Mouse (Mus musculus) erythroblast, embryonic 14.5 days (primary cell): ENCODE measurements around the gene Entpd7. TPM values are rescaled to one million over a fixed set of nuclear protein-coding genes. Genes with fewer than 3 reads are reported as not detected.

Source experiments
- H3K27me3 ChIP-seq: 2 replicates; pipeline ENCODE4 v1.6.1; 2012; ENCODE audit warnings: inconsistent platforms; ENCODE audit not compliant: control insufficient read depth
- H3K36me3 ChIP-seq: 2 replicates; pipeline ENCODE4 v1.6.1; 2012; ENCODE audit warnings: mild to moderate bottlenecking, inconsistent platforms; ENCODE audit not compliant: control insufficient read depth
- H3K4me1 ChIP-seq: 2 replicates; pipeline ENCODE4 v1.6.1; 2012; ENCODE audit warnings: inconsistent platforms; ENCODE audit not compliant: control insufficient read depth
- H3K4me3 ChIP-seq: replicated peaks from 2 replicates; pipeline ENCODE3; 2012; ENCODE audit warnings: moderate library complexity, mild to moderate bottlenecking, inconsistent platforms
- H3K9me3 ChIP-seq: 2 replicates; pipeline ENCODE4 v1.6.1; 2012; ENCODE audit warnings: low read length, inconsistent platforms, mixed read lengths; ENCODE audit not compliant: control insufficient read depth
- GATA1 ChIP-seq: IDR thresholded peaks from 2 replicates; pipeline ENCODE4 v1.6.1; 2012; ENCODE audit warnings: low read length, inconsistent platforms, mixed read lengths
- TAL1 ChIP-seq: IDR thresholded peaks from 3 replicates; pipeline ENCODE4 v1.6.1; 2012; ENCODE audit warnings: low read length, inconsistent platforms, mixed read lengths
- polyA plus RNA-seq: library from polyadenylated mRNA; stranded (reverse); fragments of >175 nt; gene quantifications from 2 replicates; pipeline ENCODE4 v1.2.3, GENCODE M21; 2012

The Entpd7 gene
- polyA plus RNA-seq, 1 experiment, result 0.04 TPM

DNA sequence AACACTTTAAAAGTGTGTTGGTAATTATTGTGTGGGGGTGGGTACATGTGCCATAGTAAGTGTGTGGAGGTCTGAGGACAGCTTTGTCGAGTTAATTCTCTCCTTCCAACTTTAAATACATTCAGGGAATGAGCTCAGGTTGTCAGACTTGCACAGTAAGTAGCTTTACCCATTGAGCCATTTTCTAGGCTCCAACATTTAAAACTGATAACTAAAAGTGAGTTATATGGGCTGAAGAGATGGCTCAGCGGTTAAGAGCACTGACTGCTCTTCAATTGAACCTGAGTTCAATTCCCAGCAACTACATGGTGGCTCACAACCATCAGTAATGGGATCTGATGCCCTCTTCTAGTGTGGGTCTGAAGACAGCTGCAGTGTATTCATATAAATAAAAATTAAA lies 64.8 kb downstream of the Entpd7 start:
- Histone ChIP-seq H3K27me3 (no peaks in the 10 kb centered on the region), H3K36me3 (peaks cover 21% of the 10 kb centered on the region), H3K4me3 (no peak overlapping the region), H3K9me3 (no peaks in the 10 kb centered on the region), H3K4me1 (peaks cover 21% of the 10 kb centered on the region)
- TF ChIP-seq GATA1 (no peak), TAL1 (no peak)

DNA sequence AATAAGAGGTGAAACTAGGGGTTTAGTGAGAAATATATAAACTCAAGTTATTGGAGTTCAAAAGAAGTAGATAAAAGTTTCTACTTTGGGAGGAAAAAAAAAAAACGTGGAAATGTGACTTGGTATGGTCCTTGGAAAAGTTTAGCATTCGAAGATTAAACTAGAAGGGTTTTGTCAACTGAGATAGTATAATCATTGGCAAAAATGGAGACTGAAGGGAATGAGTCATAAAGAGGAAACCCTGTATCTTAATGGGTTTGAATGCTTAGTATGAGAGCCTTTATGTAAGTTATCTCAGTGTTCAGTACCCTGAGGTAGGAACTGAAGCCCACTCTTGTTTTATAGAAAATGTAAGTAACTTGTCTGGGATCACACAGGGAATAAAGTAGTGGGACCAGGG lies 65.4 kb downstream of the Entpd7 start:
- H3K4me1 ChIP-seq, result peaks cover 21% of the 10 kb centered on the region
- peaks cover 23% of the 10 kb centered on the region for H3K36me3 ChIP-seq
- H3K27me3 ChIP-seq, result no peaks in the 10 kb centered on the region
- TF ChIP-seq GATA1, result no peak
- no peak for TF ChIP-seq TAL1
- no peaks in the 10 kb centered on the region for H3K9me3 ChIP-seq
- no peak overlapping the region for H3K4me3 ChIP-seq

GRCm38 (mm10) chr19:43760504-43760903 lies 71.0 kb downstream of the Entpd7 start:
- Histone ChIP-seq H3K4me3 (no peak overlapping the region), H3K9me3 (no peaks in the 10 kb centered on the region), H3K27me3 (no peaks in the 10 kb centered on the region), H3K36me3 (peaks cover 11% of the 10 kb centered on the region), H3K4me1 (no peaks in the 10 kb centered on the region)
- TF ChIP-seq GATA1, result no peak
- TF ChIP-seq TAL1, result no peak

- no peaks in the 10 kb centered on the region for H3K9me3 ChIP-seq
- no peaks in the 10 kb centered on the region for H3K27me3 ChIP-seq
- H3K4me3 ChIP-seq, result no peak overlapping the region
- no peaks in the 10 kb centered on the region for H3K4me1 ChIP-seq
- TF ChIP-seq TAL1, result no peak
- no peak for TF ChIP-seq GATA1
- H3K36me3 ChIP-seq, result peaks cover 11% of the 10 kb centered on the region
Observed at GRCm38 (mm10) chr19:43761543-43762256, 72.2 kb downstream of the Entpd7 start.

GRCm38 (mm10) chr19:43762410-43762809 lies 72.9 kb downstream of the Entpd7 start:
- Histone ChIP-seq H3K4me1 (no peaks in the 10 kb centered on the region), H3K27me3 (no peaks in the 10 kb centered on the region), H3K9me3 (no peaks in the 10 kb centered on the region), H3K4me3 (no peak overlapping the region), H3K36me3 (peaks cover 11% of the 10 kb centered on the region)
- no peak for TF ChIP-seq TAL1
- no peak for TF ChIP-seq GATA1

- H3K36me3 ChIP-seq, result peaks cover 6% of the 10 kb centered on the region
- no peak for TF ChIP-seq TAL1
- no peak overlapping the region for H3K4me3 ChIP-seq
- H3K27me3 ChIP-seq, result no peaks in the 10 kb centered on the region
- no peaks in the 10 kb centered on the region; the same call in 1 of the 2 replicates for H3K4me1 ChIP-seq
- H3K9me3 ChIP-seq, result no peaks in the 10 kb centered on the region
Observed at GRCm38 (mm10) chr19:43766451-43766850, 77.0 kb downstream of the Entpd7 start.

DNA sequence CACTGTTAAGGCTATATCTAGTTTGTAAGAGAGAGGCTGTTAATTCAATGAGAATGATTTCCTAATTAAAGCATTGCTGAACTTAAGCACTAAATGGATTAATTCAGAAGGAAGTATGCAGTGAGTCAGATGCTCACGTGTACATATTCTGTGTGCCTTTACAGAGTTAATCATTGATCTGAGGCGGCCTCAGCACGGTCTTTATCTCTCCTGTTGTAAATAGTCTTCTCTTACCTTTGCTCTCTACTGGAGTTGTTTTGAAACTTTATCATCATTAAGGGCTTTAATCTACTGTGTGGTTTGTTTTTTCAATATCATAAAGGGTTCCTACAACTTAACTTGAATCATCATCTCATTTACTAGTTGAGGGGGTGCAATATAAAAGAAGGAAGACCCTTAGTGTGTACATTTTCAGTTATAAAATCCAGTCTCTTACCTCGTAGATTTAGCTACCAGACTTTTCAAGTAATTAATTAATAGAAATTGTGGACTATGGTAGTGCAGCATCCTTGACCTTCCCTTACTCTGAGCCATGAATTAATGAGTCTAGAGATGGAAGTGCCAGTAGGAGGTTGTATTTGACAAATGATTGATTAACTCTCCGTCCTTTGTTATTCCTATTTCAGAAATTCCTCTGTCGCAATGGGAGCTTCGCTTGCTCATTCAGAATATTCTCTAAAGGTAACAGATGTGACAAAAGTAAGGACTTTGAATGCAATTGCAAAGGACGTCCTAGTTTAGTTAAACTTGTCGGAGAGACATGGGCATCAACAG lies 78.3 kb downstream of the Entpd7 start:
- Histone ChIP-seq H3K9me3 (no peaks in the 10 kb centered on the region), H3K4me3 (no peak overlapping the region), H3K27me3 (no peaks in the 10 kb centered on the region), H3K36me3 (peaks cover 4% of the 10 kb centered on the region), H3K4me1 (no peaks in the 10 kb centered on the region; the same call in 1 of the 2 replicates)
- TF ChIP-seq GATA1, result no peak
- no peak for TF ChIP-seq TAL1

DNA sequence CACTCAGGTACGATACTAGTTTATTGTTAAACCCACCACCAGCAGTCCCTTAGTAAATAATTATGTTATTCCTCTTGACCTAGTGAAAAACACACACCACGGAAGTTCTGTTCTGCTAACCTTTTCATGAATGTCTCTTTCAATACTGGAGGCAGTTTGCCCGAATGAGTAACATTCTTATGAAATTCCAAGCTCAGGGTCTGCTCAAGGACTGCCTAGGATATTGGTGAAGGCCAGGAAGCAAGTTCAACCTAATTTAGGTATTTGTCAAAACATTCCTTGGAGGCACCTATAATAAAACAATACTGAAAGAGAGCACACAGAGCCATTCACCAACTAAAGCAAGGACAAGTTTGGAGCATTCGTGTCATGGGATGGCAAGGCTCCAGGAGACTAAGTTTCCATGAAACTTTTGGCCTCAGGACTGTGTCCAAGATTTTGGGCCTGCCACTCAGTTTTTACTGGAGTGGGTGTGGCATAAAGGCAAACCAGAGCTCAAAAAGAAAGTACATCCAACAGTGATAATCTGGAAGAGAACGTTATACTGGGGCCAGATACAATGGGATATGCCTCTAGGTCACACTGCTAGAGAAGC lies 80.0 kb downstream of the Entpd7 start:
- Histone ChIP-seq H3K4me3 (no peak overlapping the region), H3K27me3 (no peaks in the 10 kb centered on the region), H3K9me3 (no peaks in the 10 kb centered on the region), H3K36me3 (peaks cover 4% of the 10 kb centered on the region), H3K4me1 (no peaks in the 10 kb centered on the region; the same call in 1 of the 2 replicates)
- no peak for TF ChIP-seq TAL1
- no peak for TF ChIP-seq GATA1

DNA sequence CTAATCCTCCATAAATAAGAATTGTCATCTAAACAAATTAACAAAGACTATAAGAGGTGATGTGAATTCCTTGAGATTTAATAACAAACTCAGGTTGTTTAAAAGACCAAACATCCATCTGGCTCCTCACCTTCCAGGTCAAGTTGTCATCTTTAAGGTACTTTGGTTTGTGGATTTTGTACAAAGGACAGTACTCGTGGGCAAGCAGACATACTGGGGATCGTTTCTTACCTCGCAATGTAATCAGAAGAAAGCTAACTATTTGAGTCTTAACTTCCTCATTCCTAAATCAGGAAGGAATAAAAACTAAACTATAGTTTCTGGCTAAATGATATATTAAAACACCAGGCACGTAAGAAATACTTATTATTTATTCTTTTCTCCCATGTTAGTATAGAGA lies 81.1 kb downstream of the Entpd7 start:
- no peaks in the 10 kb centered on the region for H3K9me3 ChIP-seq
- H3K4me3 ChIP-seq, result no peak overlapping the region
- H3K27me3 ChIP-seq, result no peaks in the 10 kb centered on the region
- TF ChIP-seq GATA1 (no peak), TAL1 (no peak)
- no peaks in the 10 kb centered on the region; the same call in 1 of the 2 replicates for H3K4me1 ChIP-seq
- peaks cover 4% of the 10 kb centered on the region for H3K36me3 ChIP-seq
